Mouse (Mus musculus): ENCODE data around the gene Degs1. TPM values are rescaled to one million over a fixed set of nuclear protein-coding genes. Genes with fewer than 3 reads are reported as not detected.

The Degs1 gene
- total and polyA plus RNA-seq, 3 experiments, result 54.2 to 124 (median 117) TPM

GRCm38 (mm10) chr1:182227141-182227963 lies 55.3 kb downstream of the Degs1 start:
- Histone ChIP-seq H3K9ac (ENCODE audit: insufficient read depth, low read depth) (no peak overlapping the region), H3K27me3 (replicated peaks) (no peaks in the 10 kb centered on the region), H3K4me3 (replicated peaks in 1 of 3; ENCODE audit: low read depth in 2 of 3, low read length in 2 of 3, poor library complexity in 1 of 3) (no peak overlapping the region), H3K79me2 (replicated peaks; ENCODE audit: control insufficient read depth, extremely low read depth, insufficient read depth, poor library complexity, severe bottlenecking) (no peaks in the 10 kb centered on the region), H3K27ac (ENCODE audit: insufficient read depth, low read depth) (no peak overlapping the region), H3K4me1 (ENCODE audit: control insufficient read depth in 1 of 2, insufficient read depth in 2 of 2) (peaks cover 3 to 18% of the 10 kb centered on the region in 2 experiments; a peak in 3 of 4 replicates), H3K36me3 (replicated peaks in 1 of 2; ENCODE audit: control insufficient read depth in 1 of 2, insufficient read depth in 1 of 2, low read length in 1 of 2) (no peaks in the 10 kb centered on the region), H3K9me3 (replicated peaks; ENCODE audit: low read length) (peaks cover 10% of the 10 kb centered on the region), H3K4me2 (ENCODE audit: insufficient read depth, low read depth, poor library complexity, severe bottlenecking) (no peak overlapping the region)
- DNase-seq (ENCODE audit: extremely low read depth), result no peak
- TF ChIP-seq BHLHE40 (IDR thresholded peaks at IDR 0.05; ENCODE audit: low read depth, low read length) (no peak), ELF1 (IDR thresholded peaks at IDR 0.05; ENCODE audit: low read depth, low read length) (no peak), TBP (conservative IDR thresholded peaks at IDR 0.05; ENCODE audit: low read depth, low read length) (no peak), UBTF (IDR thresholded peaks at IDR 0.05; ENCODE audit: low read depth, low read length) (no peak), MYC (IDR thresholded peaks at IDR 0.05; ENCODE audit: low read depth, low read length) (no peak), TCF12 (IDR thresholded peaks at IDR 0.05; ENCODE audit: low read depth, low read length) (no peak), JUN (IDR thresholded peaks at IDR 0.05; ENCODE audit: insufficient read depth, low read depth, low read length) (no peak), CHD1 (IDR thresholded peaks at IDR 0.05; ENCODE audit: low read depth, low read length) (no peak)
- in situ Hi-C loops (cut with MboI; ENCODE audit: low pct_ligation_motif_present, low pct_unique_long_range_greater_than_20kb, low sequenced_read_pairs), result no loop called here
- dilution Hi-C loops (cut with MboI; ENCODE audit: extremely low pct_ligation_motif_present, extremely low pct_unique_long_range_greater_than_20kb, low sequenced_read_pairs), result no loop called here

- Histone ChIP-seq H3K4me2 (ENCODE audit: insufficient read depth, low read depth, poor library complexity, severe bottlenecking) (no peak overlapping the region), H3K27ac (ENCODE audit: insufficient read depth, low read depth) (no peak overlapping the region), H3K27me3 (replicated peaks) (no peaks in the 10 kb centered on the region), H3K9ac (ENCODE audit: insufficient read depth, low read depth) (no peak overlapping the region), H3K36me3 (replicated peaks in 1 of 2; ENCODE audit: control insufficient read depth in 1 of 2, insufficient read depth in 1 of 2, low read length in 1 of 2) (no peaks in the 10 kb centered on the region), H3K4me1 (ENCODE audit: control insufficient read depth in 1 of 2, insufficient read depth in 2 of 2) (peaks cover 3 to 18% of the 10 kb centered on the region in 2 experiments; a peak in 3 of 4 replicates), H3K4me3 (replicated peaks in 1 of 3; ENCODE audit: low read depth in 2 of 3, low read length in 2 of 3, poor library complexity in 1 of 3) (no peak overlapping the region), H3K79me2 (replicated peaks; ENCODE audit: control insufficient read depth, extremely low read depth, insufficient read depth, poor library complexity, severe bottlenecking) (no peaks in the 10 kb centered on the region), H3K9me3 (replicated peaks; ENCODE audit: low read length) (peaks cover 10% of the 10 kb centered on the region)
- DNase-seq (ENCODE audit: extremely low read depth), result no peak
- in situ Hi-C loops (cut with MboI; ENCODE audit: low pct_ligation_motif_present, low pct_unique_long_range_greater_than_20kb, low sequenced_read_pairs) (no loop called here), dilution Hi-C loops (cut with MboI; ENCODE audit: extremely low pct_ligation_motif_present, extremely low pct_unique_long_range_greater_than_20kb, low sequenced_read_pairs) (no loop called here)
- TF ChIP-seq USF2 (conservative IDR thresholded peaks at IDR 0.05; ENCODE audit: low read depth, low read length) (no peak), TCF12 (IDR thresholded peaks at IDR 0.05; ENCODE audit: low read depth, low read length) (no peak), MEF2A (IDR thresholded peaks at IDR 0.05; ENCODE audit: borderline replicate concordance, low read depth, low read length) (no peak)
These were observed 56.3 kb downstream of the Degs1 start for GRCm38 (mm10) chr1:182226261-182226660.

Other genes starting within 250 kb of the Degs1 start
- 135 and 154 TPM in 2 replicates for gene Srp9, start 158.1 kb downstream of the Degs1 start, total RNA-seq (2012; rRNA removed)
- gene Srp9, start 158.1 kb downstream of the Degs1 start, total RNA-seq (2014; rRNA removed), result 221 and 235 TPM in 2 replicates
- 138 and 153 TPM in 2 replicates for gene Srp9, start 158.1 kb downstream of the Degs1 start, polyA plus RNA-seq (2012; ENCODE audit: insufficient read length, low read depth)
- not detected in 2 replicates for gene Vmn1r1, start 118.3 kb downstream of the Degs1 start, total RNA-seq (2012; rRNA removed)
- gene Vmn1r1, start 118.3 kb downstream of the Degs1 start, total RNA-seq (2014; rRNA removed), result not detected in 2 replicates
- gene Vmn1r1, start 118.3 kb downstream of the Degs1 start, polyA plus RNA-seq (2012; ENCODE audit: insufficient read length, low read depth), result not detected in 2 replicates
- gene Fbxo28, start 58.8 kb upstream of the Degs1 start, total RNA-seq (2012; rRNA removed), result 12.6 and 14.2 TPM in 2 replicates
- gene Fbxo28, start 58.8 kb upstream of the Degs1 start, total RNA-seq (2014; rRNA removed), result 12.7 and 13.3 TPM in 2 replicates
- 11.9 and 16.9 TPM in 2 replicates for gene Fbxo28, start 58.8 kb upstream of the Degs1 start, polyA plus RNA-seq (2012; ENCODE audit: insufficient read length, low read depth)
- gene Trp53bp2, start 126.4 kb upstream of the Degs1 start, total RNA-seq (2012; rRNA removed), result 2.6 and 2.9 TPM in 2 replicates
- 1.4 and 1.8 TPM in 2 replicates for gene Trp53bp2, start 126.4 kb upstream of the Degs1 start, total RNA-seq (2014; rRNA removed)
- 4.7 and 4.8 TPM in 2 replicates for gene Trp53bp2, start 126.4 kb upstream of the Degs1 start, polyA plus RNA-seq (2012; ENCODE audit: insufficient read length, low read depth)
- 25.9 and 28.1 TPM in 2 replicates for gene Capn2, start 234.8 kb upstream of the Degs1 start, total RNA-seq (2012; rRNA removed)
- 10.9 and 12.5 TPM in 2 replicates for gene Capn2, start 234.8 kb upstream of the Degs1 start, total RNA-seq (2014; rRNA removed)
- gene Capn2, start 234.8 kb upstream of the Degs1 start, polyA plus RNA-seq (2012; ENCODE audit: insufficient read length, low read depth), result 14.2 and 15.0 TPM in 2 replicates